ENCODE assay signal across 21 mouse cellular contexts in genomic region chr13:28680266-28680665, GRCm38 (mm10).
"Had no signal": no experiment of that assay in that cellular context is flagged by ENCODE, and none has a peak within 500 bp of the region (broad histone marks: within the 10 kb centered on the region; RNA-seq: fewer than 3 reads in every experiment).

No protein-coding gene starts in this region.

- ATAC-seq: liver, postnatal 0 days; midbrain, embryonic 13.5 days; midbrain, embryonic 16.5 days had no signal

- H3K4me3 ChIP-seq: lung, embryonic 15.5 days; megakaryocyte, embryonic 14.5 days; midbrain, embryonic 13.5 days; myocyte; neural tube, embryonic 13.5 days; neural tube, embryonic 15.5 days had no signal

- H3K9ac ChIP-seq: liver, postnatal 0 days; lung, embryonic 15.5 days; midbrain, embryonic 13.5 days; neural tube, embryonic 13.5 days; neural tube, embryonic 15.5 days had no signal

- H3K9me3 ChIP-seq: lung, embryonic 15.5 days; megakaryocyte, embryonic 14.5 days; midbrain, embryonic 13.5 days; neural tube, embryonic 13.5 days; neural tube, embryonic 15.5 days had no signal

- DNase-seq: liver, postnatal 0 days; lung, adult 2 months; lung, postnatal 14 days; lung, postnatal 36 days; retina, postnatal 1 day; right cerebral cortex, adult 18-20 months; right cerebral cortex, postnatal 25 days; right cerebral cortex, postnatal 4 days; spleen, adult 18-20 months; thymus, adult 18-20 months; thymus, postnatal 14 days; thymus, postnatal 36 days had no signal

- H3K4me1 ChIP-seq: neural tube, embryonic 15.5 days had no signal

- H3K4me2 ChIP-seq: lung, embryonic 15.5 days; midbrain, embryonic 11.5 days; midbrain, embryonic 13.5 days; neural tube, embryonic 13.5 days; neural tube, embryonic 15.5 days had no signal

- H3K36me3 ChIP-seq: lung, embryonic 15.5 days; midbrain, embryonic 13.5 days; neural tube, embryonic 13.5 days; neural tube, embryonic 15.5 days had no signal

- H3K27ac ChIP-seq: lung, embryonic 15.5 days; macrophage; midbrain, embryonic 13.5 days; neural tube, embryonic 13.5 days; neural tube, embryonic 15.5 days had no signal

- H3K27me3 ChIP-seq: lung, embryonic 15.5 days; megakaryocyte, embryonic 14.5 days; midbrain, embryonic 13.5 days; neural tube, embryonic 13.5 days; neural tube, embryonic 15.5 days had no signal
